Mouse (Mus musculus) stomach, postnatal 0 days (tissue): ENCODE data around the gene Rps2.

Source experiments
- CTCF ChIP-seq: IDR thresholded peaks from 2 replicates; pipeline ENCODE4 v1.5.1; 2016; ENCODE audit warnings: antibody characterized with exemption, low read depth, mild to moderate bottlenecking, moderate library complexity
- EP300 ChIP-seq: optimal IDR thresholded peaks from 2 replicates; pipeline ENCODE3; 2016; ENCODE audit warnings: antibody characterized with exemption

GRCm38 (mm10) chr17:24705821-24706220, 12.1 kb upstream of the Rps2 start:
- TF ChIP-seq CTCF = no peak
- no peak for TF ChIP-seq EP300
